Mouse (Mus musculus) limb, embryonic 11.5 days (tissue): ENCODE results near the gene Rpia. TPM values are rescaled to one million over a fixed set of nuclear protein-coding genes. Genes with fewer than 3 reads are reported as not detected.

Source experiments
- ATAC-seq: fragments of 200-750 bp; cut with Nextera tagmentation; 2 replicates; pipeline ENCODE4 v1.8.0; 2017; ENCODE audit warnings: low read depth; ENCODE audit not compliant: insufficient number of reproducible peaks, low FRiP score, low TSS enrichment
- DNase-seq: peaks from one replicate; pipeline ENCODE4 v3.0.0-alpha.2; 2015; ENCODE audit warnings: low spot score
- H3K27ac ChIP-seq: fragments of 300-500 bp; sonication (generic); replicated peaks from 2 replicates; pipeline ENCODE4 v1.5.1; 2014; ENCODE audit warnings: low read depth, mild to moderate bottlenecking, low read length
- H3K27me3 ChIP-seq: fragments of 300-500 bp; sonication (generic); 2 replicates; pipeline ENCODE4 v1.6.1; 2014; ENCODE audit warnings: mild to moderate bottlenecking, low read length, mixed read lengths; ENCODE audit not compliant: control insufficient read depth, insufficient read depth
- H3K36me3 ChIP-seq: fragments of 300-500 bp; sonication (generic); 2 replicates; pipeline ENCODE4 v1.6.1; 2014; ENCODE audit warnings: mild to moderate bottlenecking, low read length, moderate library complexity, mixed read lengths; ENCODE audit not compliant: control insufficient read depth, insufficient read depth
- H3K4me1 ChIP-seq: fragments of 300-500 bp; sonication (generic); 2 replicates; pipeline ENCODE4 v1.6.1; 2014; ENCODE audit warnings: low read length, mixed read lengths; ENCODE audit not compliant: control insufficient read depth, insufficient read depth
- H3K4me2 ChIP-seq: fragments of 300-500 bp; sonication (generic); 2 replicates; pipeline ENCODE4 v1.6.1; 2014; ENCODE audit warnings: low read depth, mild to moderate bottlenecking, moderate library complexity; ENCODE audit not compliant: severe bottlenecking
- H3K4me3 ChIP-seq: fragments of 300-500 bp; sonication (generic); 2 replicates; pipeline ENCODE4 v1.5.1; 2014; ENCODE audit warnings: low read depth, low read length
- H3K9ac ChIP-seq: fragments of 300-500 bp; sonication (generic); 2 replicates; pipeline ENCODE4 v1.6.1; 2014; ENCODE audit warnings: mild to moderate bottlenecking, low read length
- H3K9me3 ChIP-seq: fragments of 300-500 bp; sonication (generic); 2 replicates; pipeline ENCODE4 v1.6.1; 2016; ENCODE audit warnings: low read length; ENCODE audit not compliant: control insufficient read depth
- WGBS: fragments of 180-500 bp; shearing (Covaris S2); extraction: QIAGEN DNeasy Blood & Tissue Kit; methylation state at CpG from one replicate; pipeline ENCODE4 v1.1.7; 2014; 5-methylcytosine and 5-hydroxymethylcytosine counted together
- polyA plus RNA-seq: library from polyadenylated mRNA; unstranded; fragments of >200 nt; fragmentation: Nextera tagmentation; extraction: Ambion mirVana; gene quantifications from 2 replicates; pipeline ENCODE4 v1.2.1, GENCODE M21; 2014

Gene Rpia
- polyA plus RNA-seq, 1 experiment from 2014 or later, result 2.0 TPM

DNA sequence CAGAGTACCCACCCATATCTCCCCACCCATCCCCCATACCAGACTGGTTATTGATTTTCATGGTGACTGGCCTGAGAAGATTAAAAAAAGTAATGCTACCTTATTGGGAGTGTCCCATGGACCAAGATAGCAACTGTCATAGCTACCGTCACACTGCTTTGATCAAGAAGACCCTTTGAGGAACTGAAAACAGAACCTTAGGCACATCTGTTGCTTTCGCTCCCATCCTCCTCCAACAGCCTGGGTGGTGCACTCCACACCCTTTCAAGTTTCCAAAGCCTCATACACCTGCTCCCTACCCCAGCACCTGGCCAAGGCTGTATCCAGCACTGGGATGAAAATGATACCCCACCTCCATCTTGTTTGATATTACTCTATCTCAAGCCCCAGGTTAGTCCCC is 56.5 kb downstream of the Rpia start:
- Histone ChIP-seq H3K27me3 (no peaks in the 10 kb centered on the region), H3K4me1 (no peaks in the 10 kb centered on the region), H3K9ac (no peak overlapping the region), H3K9me3 (0 out of 2 replicates have a peak, but pooled peaks cover 3% of the 10 kb centered on the region), H3K27ac (no peak overlapping the region), H3K4me2 (no peak overlapping the region), H3K4me3 (no peak overlapping the region), H3K36me3 (no peaks in the 10 kb centered on the region)
- DNase-seq (no peak), ATAC-seq (no peak)
- 88% methylated on average over 2 of the region's 2 CpGs for WGBS

DNA sequence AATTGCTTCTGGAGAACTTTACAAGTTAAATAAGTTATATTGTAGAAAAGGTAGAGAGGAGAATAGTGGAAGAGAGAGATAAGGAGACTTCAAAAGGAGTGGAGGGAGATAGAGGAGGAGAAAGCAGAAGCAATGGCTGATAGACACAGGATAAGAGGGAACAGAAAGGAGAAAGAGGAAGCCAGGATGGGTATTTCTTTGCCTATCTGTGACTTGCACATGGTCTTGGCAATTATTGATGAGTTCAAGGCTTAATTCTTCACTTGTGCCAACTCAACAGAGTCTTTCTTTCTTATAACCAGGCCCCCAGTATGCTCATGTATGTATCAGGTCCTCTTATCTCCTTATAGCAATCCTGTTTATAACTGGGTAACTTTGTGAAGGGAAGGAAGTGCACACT is 61.2 kb downstream of the Rpia start:
- Histone ChIP-seq H3K36me3 (no peaks in the 10 kb centered on the region), H3K4me3 (no peak overlapping the region), H3K9ac (no peak overlapping the region), H3K27me3 (no peaks in the 10 kb centered on the region), H3K27ac (no peak overlapping the region), H3K9me3 (no peaks in the 10 kb centered on the region), H3K4me2 (no peak overlapping the region), H3K4me1 (no peaks in the 10 kb centered on the region)
- DNase-seq, result no peak
- ATAC-seq, result no peak

DNA sequence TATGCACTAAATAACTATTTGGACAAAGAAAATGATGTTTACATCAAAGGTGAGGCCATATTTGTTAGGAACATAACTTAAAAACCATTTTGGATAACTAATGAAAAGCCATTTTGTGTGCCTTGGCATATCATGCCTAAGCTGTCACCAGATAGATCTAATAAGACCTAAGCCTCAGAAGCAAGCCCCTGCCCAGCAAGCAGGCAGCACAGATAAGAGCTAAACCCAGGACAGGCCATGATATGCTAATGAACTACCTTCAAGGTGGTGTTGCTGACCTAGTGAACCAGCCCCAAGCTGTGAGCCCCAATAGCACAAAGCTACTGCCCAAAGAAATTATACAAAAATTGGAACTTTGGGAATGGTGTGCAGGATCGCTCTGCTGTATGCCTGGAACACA is 62.9 kb downstream of the Rpia start:
- DNase-seq (no peak), ATAC-seq (no peak)
- Histone ChIP-seq H3K4me1 (no peaks in the 10 kb centered on the region), H3K27ac (no peak overlapping the region), H3K27me3 (no peaks in the 10 kb centered on the region), H3K4me3 (no peak overlapping the region), H3K9ac (no peak overlapping the region), H3K9me3 (no peaks in the 10 kb centered on the region), H3K4me2 (no peak overlapping the region), H3K36me3 (no peaks in the 10 kb centered on the region)
- WGBS, result 93% methylated on average over 1 of the region's 1 CpGs

DNA sequence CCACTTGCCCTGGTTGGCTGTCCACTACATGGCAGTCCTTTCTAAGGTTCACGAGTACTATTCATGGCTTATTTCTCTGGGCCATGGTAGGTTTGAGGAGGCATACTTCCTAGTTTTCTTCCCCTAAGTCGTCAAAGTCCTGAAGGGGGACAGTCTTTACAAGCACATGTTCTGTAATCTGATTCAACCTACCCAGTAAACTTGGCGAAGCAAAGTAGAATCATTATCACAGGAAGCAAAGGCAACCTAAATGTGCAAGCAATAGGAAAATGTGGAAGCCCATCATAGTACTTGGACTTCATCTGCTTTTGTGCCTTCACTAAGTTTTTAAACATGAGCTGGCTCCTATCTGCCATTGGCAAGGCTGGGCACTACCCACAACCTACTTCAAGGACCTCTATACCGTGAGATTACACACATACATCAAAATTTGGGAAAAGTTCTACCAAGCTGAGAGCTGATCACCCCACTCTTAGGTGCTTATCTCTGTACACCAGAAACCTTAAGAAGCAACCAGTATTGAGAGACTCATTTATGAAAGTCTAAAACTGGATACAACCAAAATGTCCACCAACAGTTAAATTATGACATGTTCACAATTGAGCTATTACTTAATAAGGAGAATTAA is 64.8 kb downstream of the Rpia start:
- ATAC-seq (no peak), DNase-seq (no peak)
- Histone ChIP-seq H3K27me3 (no peaks in the 10 kb centered on the region), H3K4me3 (no peak overlapping the region), H3K27ac (no peak overlapping the region), H3K9me3 (no peaks in the 10 kb centered on the region), H3K4me2 (no peak overlapping the region), H3K9ac (no peak overlapping the region), H3K4me1 (no peaks in the 10 kb centered on the region), H3K36me3 (no peaks in the 10 kb centered on the region)
- WGBS, result 80% methylated on average over 4 of the region's 4 CpGs

DNA sequence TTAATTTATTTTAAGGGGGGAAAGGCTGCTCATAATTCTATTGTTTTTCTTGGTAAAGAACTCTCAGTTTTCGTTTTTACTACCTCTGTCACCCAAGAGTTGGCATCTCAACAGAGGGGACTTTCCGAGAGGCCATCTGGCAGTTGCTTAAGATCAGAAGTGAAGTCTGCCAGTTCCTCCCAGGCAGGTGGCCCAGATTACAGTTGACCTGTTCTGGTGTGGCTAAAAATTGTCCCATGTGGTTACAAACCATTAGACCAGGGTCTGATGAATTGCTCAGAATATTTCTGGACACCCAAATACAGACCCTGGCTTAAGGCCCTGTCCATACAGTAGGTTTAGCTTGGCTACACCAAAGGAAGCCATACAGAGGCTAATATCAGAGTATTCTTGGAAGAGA is 66.4 kb downstream of the Rpia start:
- no peaks in the 10 kb centered on the region for H3K36me3 ChIP-seq
- H3K4me1 ChIP-seq, result no peaks in the 10 kb centered on the region
- ATAC-seq (no peak), DNase-seq (no peak)
- WGBS, result 57% methylated on average over 2 of the region's 2 CpGs
- no peak overlapping the region for H3K9ac ChIP-seq
- no peaks in the 10 kb centered on the region for H3K27me3 ChIP-seq
- no peak overlapping the region for H3K4me3 ChIP-seq
- H3K27ac ChIP-seq, result no peak overlapping the region
- no peaks in the 10 kb centered on the region for H3K9me3 ChIP-seq
- H3K4me2 ChIP-seq, result no peak overlapping the region

DNA sequence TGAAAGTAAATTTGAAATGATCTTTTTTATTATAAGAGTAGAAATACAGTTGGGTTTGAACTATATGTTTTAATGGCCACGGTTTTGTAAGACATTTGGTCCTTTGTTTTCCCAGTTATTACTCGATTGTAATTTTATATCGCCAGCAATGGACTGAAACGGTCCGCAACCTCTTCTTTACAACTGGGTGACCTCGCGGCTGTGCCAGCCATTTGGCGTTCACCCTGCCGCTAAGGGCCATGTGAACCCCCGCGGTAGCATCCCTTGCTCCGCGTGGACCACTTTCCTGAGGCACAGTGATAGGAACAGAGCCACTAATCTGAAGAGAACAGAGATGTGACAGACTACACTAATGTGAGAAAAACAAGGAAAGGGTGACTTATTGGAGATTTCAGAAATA is 67.3 kb downstream of the Rpia start:
- no peaks in the 10 kb centered on the region for H3K27me3 ChIP-seq
- no peaks in the 10 kb centered on the region for H3K36me3 ChIP-seq
- DNase-seq (no peak), ATAC-seq (no peak)
- no peak overlapping the region for H3K27ac ChIP-seq
- no peak overlapping the region for H3K4me2 ChIP-seq
- H3K9ac ChIP-seq, result no peak overlapping the region
- H3K9me3 ChIP-seq, result no peaks in the 10 kb centered on the region
- H3K4me1 ChIP-seq, result no peaks in the 10 kb centered on the region
- 89% methylated on average over 13 of the region's 13 CpGs for WGBS
- H3K4me3 ChIP-seq, result no peak overlapping the region

DNA sequence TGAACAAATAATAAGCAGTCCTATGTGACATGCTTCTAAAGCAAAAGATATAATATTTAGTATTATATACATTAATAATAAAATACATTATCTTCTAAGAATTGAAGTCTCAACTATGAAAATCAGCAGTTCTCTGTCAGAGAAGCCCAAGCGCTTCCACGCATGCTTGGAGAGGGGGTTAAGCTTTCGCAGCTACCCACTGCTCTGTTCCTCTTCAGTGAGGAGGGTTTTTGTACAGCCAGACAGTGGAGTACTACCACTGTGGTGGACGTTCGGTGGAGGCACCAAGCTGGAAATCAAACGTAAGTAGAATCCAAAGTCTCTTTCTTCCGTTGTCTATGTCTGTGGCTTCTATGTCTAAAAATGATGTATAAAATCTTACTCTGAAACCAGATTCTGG is 69.7 kb downstream of the Rpia start:
- H3K4me1 ChIP-seq, result no peaks in the 10 kb centered on the region
- ATAC-seq (no peak), DNase-seq (no peak)
- no peaks in the 10 kb centered on the region for H3K9me3 ChIP-seq
- H3K4me2 ChIP-seq, result no peak overlapping the region
- no peak overlapping the region for H3K9ac ChIP-seq
- H3K4me3 ChIP-seq, result no peak overlapping the region
- no peaks in the 10 kb centered on the region for H3K27me3 ChIP-seq
- no peaks in the 10 kb centered on the region for H3K36me3 ChIP-seq
- WGBS, result 94% methylated on average over 7 of the region's 7 CpGs
- H3K27ac ChIP-seq, result no peak overlapping the region

DNA sequence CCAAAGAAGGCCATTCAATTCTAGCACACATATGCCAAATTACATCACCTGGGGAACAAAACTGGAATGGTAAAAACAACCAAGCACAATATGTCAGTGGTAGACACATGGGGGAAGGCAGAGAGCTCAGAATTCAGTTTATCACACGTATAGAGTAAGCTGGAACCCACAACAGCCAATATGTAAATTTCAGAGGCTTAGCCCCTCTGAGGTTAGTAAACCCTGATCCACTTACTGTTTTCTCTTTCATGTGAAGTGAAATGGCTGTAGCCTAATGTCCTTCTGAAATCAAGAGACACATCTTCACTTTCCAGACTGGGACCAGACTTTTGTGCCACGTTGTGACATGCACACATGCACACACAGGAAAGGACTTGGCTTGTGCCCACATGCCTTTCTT is 73.3 kb downstream of the Rpia start:
- Histone ChIP-seq H3K9ac (no peak overlapping the region), H3K4me2 (no peak overlapping the region), H3K4me1 (no peaks in the 10 kb centered on the region), H3K9me3 (no peaks in the 10 kb centered on the region), H3K4me3 (no peak overlapping the region), H3K27me3 (no peaks in the 10 kb centered on the region), H3K36me3 (no peaks in the 10 kb centered on the region), H3K27ac (no peak overlapping the region)
- ATAC-seq (no peak), DNase-seq (no peak)
- WGBS, result 64% methylated on average over 2 of the region's 2 CpGs

DNA sequence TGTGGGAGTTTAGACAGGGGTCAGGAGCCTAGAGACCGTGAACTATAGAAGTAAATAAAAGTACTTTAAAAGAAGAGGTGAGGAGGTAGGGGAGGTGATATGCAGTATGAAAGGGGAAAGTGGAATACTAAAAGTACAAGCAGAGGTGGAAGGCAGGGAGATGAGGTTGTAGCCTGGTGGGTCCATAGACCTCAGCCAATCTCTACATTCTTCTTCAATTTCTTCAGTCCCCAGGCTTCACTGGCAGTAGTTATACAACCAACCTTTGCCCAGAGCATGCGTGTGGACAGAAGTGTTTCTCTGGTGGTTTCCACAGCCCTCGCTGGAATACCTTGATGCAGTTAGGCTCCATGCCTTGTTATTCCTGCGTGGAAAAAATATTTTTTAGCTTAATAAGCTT is 73.9 kb downstream of the Rpia start:
- DNase-seq (no peak), ATAC-seq (no peak)
- no peaks in the 10 kb centered on the region for H3K9me3 ChIP-seq
- H3K4me2 ChIP-seq, result no peak overlapping the region
- H3K4me3 ChIP-seq, result no peak overlapping the region
- no peak overlapping the region for H3K9ac ChIP-seq
- no peak overlapping the region for H3K27ac ChIP-seq
- WGBS, result 92% methylated on average over 4 of the region's 4 CpGs
- H3K4me1 ChIP-seq, result no peaks in the 10 kb centered on the region
- H3K27me3 ChIP-seq, result no peaks in the 10 kb centered on the region
- H3K36me3 ChIP-seq, result no peaks in the 10 kb centered on the region
